Mouse (Mus musculus): ENCODE measurements around the gene Fmo2.

Fmo2 gene

GRCm38 (mm10) chr1:162888646-162889045 lies 9.9 kb downstream of the Fmo2 start:
- no peak for DNase-seq (ENCODE audit: low spot score)

GRCm38 (mm10) chr1:162887644-162888043 lies 10.9 kb downstream of the Fmo2 start:
- DNase-seq (ENCODE audit: low spot score) = no peak

- DNase-seq (ENCODE audit: low spot score) = no peak
These were observed 12.2 kb downstream of the Fmo2 start for GRCm38 (mm10) chr1:162886138-162886816.

- no peak for DNase-seq (ENCODE audit: low spot score)
These were observed 15.8 kb downstream of the Fmo2 start for GRCm38 (mm10) chr1:162882681-162883080.

DNA sequence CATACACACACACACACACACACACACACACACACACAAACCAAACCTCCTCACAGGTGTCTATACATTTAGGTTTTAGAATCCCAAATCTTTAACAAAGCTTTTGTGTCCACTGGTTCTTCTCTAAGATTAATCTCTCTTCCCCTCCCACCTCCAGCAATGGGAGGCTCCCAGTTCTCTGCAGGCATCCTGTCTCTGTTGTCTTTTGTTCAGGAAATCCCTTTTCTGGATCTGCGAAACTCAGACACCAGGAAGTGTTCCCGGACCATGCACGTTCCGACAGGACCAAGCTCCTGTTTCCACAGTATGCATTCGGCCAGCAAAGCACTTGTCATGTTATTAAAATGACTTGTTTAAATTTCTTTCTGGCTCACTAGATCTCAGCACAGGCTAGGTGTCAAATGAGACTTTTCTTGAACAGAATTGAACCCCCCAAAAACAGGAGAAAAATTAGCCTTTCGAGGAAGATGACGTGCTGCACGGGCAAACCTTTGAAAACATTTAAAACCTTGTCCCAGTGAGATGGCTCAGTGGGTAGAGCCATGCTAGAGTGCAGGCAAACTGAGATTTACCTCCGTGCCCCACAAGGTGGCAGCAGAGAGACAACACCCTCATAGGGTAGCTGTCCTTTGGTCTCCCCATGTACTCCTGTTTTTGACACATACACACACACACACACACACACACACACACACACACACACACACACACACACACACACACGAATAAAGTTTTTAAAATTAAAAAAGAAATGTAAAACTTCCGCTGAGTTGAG lies 18.7 kb downstream of the Fmo2 start:
- DNase-seq (ENCODE audit: low spot score) = peak; percentile 64

DNA sequence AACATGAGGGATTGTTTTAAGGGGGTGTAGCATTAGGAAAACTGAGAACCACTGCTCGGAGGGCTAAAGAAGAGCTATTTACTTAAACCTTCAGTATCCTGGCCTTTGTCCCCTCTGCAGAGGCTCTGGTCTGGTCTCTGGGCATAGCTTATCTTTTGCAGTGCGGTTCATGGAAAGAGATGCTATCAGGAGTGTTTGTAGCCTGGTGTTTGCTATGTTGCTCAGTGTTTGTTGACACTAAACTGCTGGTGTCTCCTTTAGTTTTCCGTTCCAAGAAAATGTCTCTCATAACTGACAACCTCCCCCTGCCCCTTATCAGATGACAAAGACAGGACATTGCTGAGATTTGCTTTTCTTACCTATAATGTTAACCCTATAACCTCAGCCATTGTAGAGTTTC lies 23.4 kb downstream of the Fmo2 start:
- DNase-seq (ENCODE audit: low spot score) = no peak

DNA sequence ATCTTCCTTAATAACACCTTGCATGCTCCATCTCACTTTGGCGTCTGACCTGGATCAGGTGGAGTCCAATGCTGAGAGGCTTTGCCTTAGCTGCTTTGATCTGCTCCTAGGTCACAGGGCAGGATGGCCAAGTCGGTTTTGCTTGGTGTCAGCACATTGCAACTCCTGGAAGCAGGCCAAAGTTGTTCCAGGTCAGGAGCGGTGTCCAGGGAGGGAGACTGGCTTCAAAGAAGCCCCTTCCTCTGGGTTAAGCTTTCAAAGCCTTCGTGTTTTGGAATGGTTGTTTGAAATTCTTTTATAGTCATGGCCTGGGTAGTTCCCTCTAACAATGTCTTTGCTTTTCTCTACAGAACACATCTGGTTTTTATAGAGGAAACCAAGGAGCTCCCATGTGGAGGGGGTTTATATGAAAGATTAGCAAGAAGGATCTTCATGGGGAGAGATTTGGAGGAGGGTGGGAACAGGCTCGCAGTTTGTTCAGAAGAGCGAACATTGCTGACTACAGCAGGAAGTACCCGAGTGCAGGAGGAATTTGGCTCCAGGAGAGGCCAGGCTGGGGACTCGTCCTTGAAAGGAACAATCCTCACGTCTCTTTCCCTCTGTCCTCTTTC lies 26.7 kb downstream of the Fmo2 start:
- peak; percentile 25 for DNase-seq (ENCODE audit: low spot score)

GRCm38 (mm10) chr1:162870978-162871377 lies 27.5 kb downstream of the Fmo2 start:
- DNase-seq (ENCODE audit: low spot score) = no peak

GRCm38 (mm10) chr1:162867396-162867795 lies 31.1 kb downstream of the Fmo2 start:
- DNase-seq (ENCODE audit: low spot score) = no peak

DNA sequence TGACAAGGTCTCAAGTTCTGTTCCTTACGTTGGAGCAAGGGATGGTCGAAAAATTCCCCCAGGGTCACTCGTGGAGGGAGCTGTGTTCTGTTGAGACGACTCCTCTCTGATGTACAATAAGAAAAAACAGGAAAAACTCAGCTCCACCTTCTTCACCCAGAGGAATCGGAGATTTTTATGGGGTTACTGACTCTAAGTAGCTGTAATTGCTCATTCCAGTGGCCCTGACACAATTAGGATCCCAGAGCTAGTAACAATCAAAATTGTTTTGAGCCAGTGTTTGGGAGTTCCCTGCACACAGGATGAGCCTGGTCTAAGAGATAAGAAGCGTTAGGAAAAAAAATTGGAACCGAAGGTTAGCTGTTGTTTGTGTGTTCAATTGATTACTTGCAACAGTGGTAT lies 32.2 kb downstream of the Fmo2 start, which contains the start of gene Fmo1:
Gene Fmo1 (minus strand): TSS at position 331 of the 402 bp plus-strand sequence.
- DNase-seq (ENCODE audit: low spot score) = no peak

- DNase-seq (ENCODE audit: low spot score) = no peak
These were observed 33.1 kb downstream of the Fmo2 start for GRCm38 (mm10) chr1:162865493-162865830.

DNA sequence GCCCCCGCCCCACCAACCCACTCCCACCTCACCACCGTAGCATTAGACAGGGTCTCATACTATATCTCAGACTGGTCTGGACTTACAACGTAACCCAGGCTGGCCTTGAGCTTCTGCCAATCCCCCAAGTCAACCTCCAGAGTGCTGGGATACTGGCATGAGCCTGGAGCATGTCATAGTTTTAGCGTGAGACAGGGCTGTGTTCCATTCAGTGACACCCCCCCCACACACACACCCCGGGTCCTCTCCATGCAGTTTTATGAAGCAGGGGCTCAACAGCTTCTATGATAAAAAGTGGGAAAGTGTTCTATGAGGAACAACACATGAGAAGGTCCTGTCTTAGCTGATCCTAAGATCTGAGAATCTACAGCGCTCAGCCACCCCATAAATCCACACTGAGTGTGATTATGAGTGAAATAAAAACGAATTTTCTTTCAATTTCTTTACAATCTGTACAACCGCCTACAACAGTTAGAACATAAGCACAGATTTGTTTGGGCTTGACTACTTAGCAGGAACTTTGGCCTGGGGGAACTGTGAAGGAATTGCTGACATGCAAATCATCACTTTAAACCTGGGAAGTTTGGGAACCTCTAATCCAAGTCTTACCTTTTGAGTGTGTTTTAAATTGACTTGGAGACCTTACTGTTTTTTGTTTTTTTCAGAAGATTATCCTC lies 33.6 kb downstream of the Fmo2 start:
- no peak for DNase-seq (ENCODE audit: low spot score)

GRCm38 (mm10) chr1:162864279-162864678 lies 34.2 kb downstream of the Fmo2 start:
- no peak for DNase-seq (ENCODE audit: low spot score)

GRCm38 (mm10) chr1:162863579-162863978 lies 34.9 kb downstream of the Fmo2 start:
- DNase-seq (ENCODE audit: low spot score) = no peak

DNA sequence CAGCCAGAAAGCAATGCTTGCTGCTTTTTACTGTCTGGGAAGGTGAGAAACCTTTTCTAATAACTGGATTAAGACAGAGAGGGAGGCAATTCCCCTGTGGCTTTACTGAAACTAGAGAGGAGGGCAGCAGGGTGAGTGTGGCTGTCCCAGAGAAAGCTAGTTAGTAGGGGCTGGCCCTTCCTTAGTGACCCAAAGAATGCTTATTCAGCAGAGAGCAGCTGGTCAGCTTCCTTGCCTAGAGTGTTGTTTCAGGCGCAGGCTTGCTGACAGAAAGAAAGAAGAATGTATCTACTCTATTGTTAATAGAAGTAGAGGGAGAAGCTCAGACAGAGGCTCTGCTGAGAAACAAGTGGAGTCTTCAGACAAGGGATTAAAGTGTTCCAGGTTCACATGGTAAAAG lies 36.2 kb downstream of the Fmo2 start:
- DNase-seq (ENCODE audit: low spot score) = peak; percentile 56

DNA sequence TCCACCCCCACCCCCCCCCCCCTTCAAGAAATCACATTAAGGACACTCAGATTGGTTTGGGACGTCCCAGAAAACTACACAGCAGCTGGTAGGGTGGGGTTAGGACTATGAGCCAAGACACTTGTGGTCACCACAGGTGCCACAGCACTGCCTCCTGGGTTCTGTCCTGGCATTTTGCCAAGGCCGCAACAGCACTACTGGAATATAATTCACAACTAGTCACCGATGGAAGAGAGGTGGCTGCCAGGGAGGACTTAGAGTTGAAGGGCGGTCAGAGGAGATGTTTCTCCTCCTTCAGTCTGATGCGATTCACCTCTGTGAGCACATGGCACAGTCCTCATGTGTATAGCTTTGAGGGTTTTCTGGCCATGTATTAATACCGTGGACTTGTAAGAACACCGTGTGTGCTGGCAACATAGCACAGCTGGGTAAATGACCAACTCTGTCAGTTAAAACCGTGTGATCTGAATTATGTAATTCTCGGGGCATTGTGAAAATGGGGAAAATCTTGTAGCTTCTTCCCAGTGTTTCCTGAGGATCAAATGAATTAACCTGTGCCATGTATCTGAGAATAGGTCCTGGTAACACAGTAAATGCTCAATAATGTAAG lies 38.4 kb downstream of the Fmo2 start:
- no peak for DNase-seq (ENCODE audit: low spot score)

- peak; percentile 13 for DNase-seq (ENCODE audit: low spot score)
These were observed 39.0 kb downstream of the Fmo2 start for GRCm38 (mm10) chr1:162859545-162859976.

GRCm38 (mm10) chr1:162858748-162859130 lies 39.8 kb downstream of the Fmo2 start:
- DNase-seq (ENCODE audit: low spot score) = peak; percentile 9

DNA sequence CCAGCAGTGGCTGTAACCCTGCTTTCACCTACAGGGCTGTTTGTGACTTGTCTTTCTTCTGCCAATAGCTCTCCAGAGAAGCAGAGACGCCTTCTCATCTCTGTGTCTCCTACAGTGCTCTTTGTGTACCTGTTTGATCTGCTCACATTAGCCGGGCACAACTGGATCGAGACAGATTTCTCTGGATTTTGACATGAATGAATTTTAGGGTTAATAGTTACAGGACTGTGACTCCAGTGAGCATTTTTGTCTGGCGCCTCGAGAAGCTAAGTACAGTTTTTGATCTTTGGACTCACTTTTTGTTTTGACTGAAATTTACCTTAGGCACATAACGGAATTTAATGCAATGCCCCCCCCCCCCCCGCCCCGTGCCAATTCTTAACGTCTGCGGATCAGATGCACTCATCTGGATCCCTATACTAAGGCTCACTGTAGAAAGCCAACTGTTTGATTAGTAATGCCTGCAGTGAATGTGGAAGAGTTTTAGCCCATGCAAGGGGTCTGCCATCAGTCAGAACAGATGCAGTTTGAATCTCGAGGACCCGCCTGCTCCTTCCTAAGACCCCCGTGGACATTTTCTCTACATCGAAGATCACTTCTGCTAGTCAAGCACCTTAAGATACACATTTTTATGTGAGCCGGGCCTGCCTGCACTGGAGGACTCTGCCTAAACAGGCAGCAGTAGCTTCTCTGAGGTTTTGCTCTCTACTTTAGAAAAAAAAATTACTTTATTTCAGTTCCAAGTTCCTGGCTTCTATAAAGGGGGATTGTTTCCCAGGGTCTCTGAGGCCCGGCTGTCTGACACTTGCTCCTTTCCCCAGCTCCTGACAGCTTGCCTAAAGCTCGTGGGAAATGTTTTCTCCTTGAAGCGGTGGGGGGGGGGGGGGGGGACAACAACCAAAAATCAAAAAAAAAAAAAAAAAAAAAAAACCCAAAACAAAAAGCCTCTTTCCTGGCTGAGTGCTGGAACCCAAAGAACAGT lies 40.5 kb downstream of the Fmo2 start:
- no peak for DNase-seq (ENCODE audit: low spot score)

DNA sequence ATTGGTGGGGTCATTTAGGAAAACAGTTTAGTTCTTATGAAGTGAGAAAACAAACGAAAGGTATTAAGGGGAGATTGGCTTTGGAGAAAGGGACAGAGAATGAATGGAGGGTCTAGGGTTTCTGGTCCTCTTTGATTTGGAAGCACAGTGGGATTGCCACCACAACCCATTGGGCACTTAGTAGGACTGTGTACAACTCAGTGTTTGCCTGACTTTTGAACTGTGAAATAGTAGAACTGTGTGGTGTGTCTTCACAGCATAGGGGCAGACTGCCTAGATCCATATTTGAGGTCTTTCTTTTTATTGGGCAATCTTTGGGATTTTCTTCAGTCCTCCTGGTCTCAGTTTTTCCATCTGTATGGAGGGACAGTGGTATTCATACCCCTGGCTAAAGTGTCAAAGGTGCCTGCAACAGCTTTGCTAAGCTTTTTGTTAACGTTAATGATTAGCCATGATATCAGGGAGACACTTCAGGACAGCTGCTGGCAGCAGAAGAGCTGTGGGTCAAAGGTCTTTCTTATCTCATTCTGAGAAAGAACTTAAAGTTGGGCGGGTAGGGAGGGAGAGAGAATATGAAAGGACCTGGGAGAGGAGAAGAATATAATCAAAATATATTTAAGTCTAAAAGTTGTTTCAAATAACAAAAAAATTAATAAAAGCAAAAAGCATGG lies 44.6 kb downstream of the Fmo2 start:
- no peak for DNase-seq (ENCODE audit: low spot score)

Measured in embryo, embryonic 10 days (tissue).